Mouse (Mus musculus) small intestine, adult 2 months (tissue): Measurements from ENCODE around the gene Pdilt. TPM values are rescaled to one million over a fixed set of nuclear protein-coding genes. Genes with fewer than 3 reads are reported as not detected.

Source experiments
- H3K27ac ChIP-seq: fragments of 200-500 bp; 2 replicates; pipeline ENCODE4 v1.5.1; 2012; ENCODE audit warnings: low read depth, low read length, control low read depth, inconsistent platforms; ENCODE audit not compliant: insufficient read depth
- H3K27me3 ChIP-seq: fragments of 200-500 bp; 2 replicates; pipeline ENCODE4 v1.6.1; 2012; ENCODE audit warnings: mild to moderate bottlenecking, moderate library complexity, low read length, inconsistent platforms; ENCODE audit not compliant: control insufficient read depth, insufficient read depth
- H3K36me3 ChIP-seq: fragments of 200-500 bp; 2 replicates; pipeline ENCODE4 v1.6.1; 2012; ENCODE audit warnings: mild to moderate bottlenecking, low read length, control low read depth, inconsistent platforms; ENCODE audit not compliant: control insufficient read depth, insufficient read depth
- H3K4me1 ChIP-seq: fragments of 200-500 bp; 2 replicates; pipeline ENCODE4 v1.6.1; 2012; ENCODE audit warnings: low read length, inconsistent platforms, mixed read lengths; ENCODE audit not compliant: control insufficient read depth, insufficient read depth, insufficient read length
- H3K4me3 ChIP-seq: fragments of 200-500 bp; 2 replicates; pipeline ENCODE4 v1.5.1; 2012; ENCODE audit warnings: low read depth, mild to moderate bottlenecking, control low read depth, inconsistent platforms, low read length, moderate library complexity
- CTCF ChIP-seq: fragments of 200-500 bp; IDR thresholded peaks from 2 replicates; pipeline ENCODE4 v1.5.1; 2012; ENCODE audit warnings: low read depth, mild to moderate bottlenecking, control low read depth, inconsistent platforms, low read length, moderate library complexity, mixed read lengths; ENCODE audit not compliant: insufficient replicate concordance, insufficient read length; ENCODE audit errors: extremely low read depth
- POLR2A ChIP-seq: fragments of 200-500 bp; IDR thresholded peaks from 2 replicates; pipeline ENCODE4 v1.6.1; 2012; ENCODE audit warnings: low read depth, mild to moderate bottlenecking, control low read depth, inconsistent platforms, low read length, moderate library complexity
- WGBS: fragments of 180-500 bp; shearing (Covaris S2); methylation state at CpG from one replicate; pipeline ENCODE4 v1.1.7; 2018; 5-methylcytosine and 5-hydroxymethylcytosine counted together
- polyA plus RNA-seq: library from polyadenylated mRNA; depleted of rRNA; stranded (reverse); fragments of >200 nt; gene quantifications from 2 replicates; pipeline ENCODE4 v1.2.3, GENCODE M21; 2012

Gene Pdilt
- polyA plus RNA-seq, 1 experiment: not detected

GRCm38 (mm10) chr7:119515492-119516271, 7.6 kb downstream of the Pdilt start:
- TF ChIP-seq POLR2A (no peak), CTCF (peak; percentile 51; the same call in 1 of the 2 replicates)
- Histone ChIP-seq H3K4me3 (0 out of 2 replicates have a peak overlapping the region, but pooled peaks have one; percentile 1), H3K27ac (peak overlapping the region; percentile 26), H3K27me3 (no peaks in the 10 kb centered on the region), H3K36me3 (no peaks in the 10 kb centered on the region), H3K4me1 (peaks cover 7% of the 10 kb centered on the region; the same call in 1 of the 2 replicates)
- WGBS: 31% methylated on average over 10 of the region's 10 CpGs

DNA sequence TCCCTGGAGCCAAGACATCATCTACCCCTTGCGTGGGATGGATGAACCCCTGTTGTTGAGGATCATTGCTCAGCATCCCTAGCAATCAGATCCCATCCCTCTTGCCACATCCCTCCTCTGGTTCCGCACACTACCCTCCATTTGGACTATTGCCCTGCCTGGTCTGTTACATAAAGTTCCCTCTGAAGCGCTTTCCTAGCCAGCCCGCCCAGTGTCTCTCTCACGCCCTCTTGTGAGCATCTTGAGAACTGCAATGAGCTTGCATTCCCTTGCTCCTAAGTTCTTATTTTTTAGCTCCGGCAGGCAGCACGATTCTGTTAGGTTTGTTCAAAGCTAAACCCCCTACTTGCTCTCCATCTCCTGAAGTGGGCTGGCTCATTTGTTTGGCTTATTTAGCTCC, 10.2 kb downstream of the Pdilt start:
- WGBS: 28% methylated on average over 7 of the region's 7 CpGs
- Histone ChIP-seq H3K27me3 (no peaks in the 10 kb centered on the region), H3K4me1 (peaks cover 7% of the 10 kb centered on the region; the same call in 1 of the 2 replicates), H3K27ac (no peak overlapping the region), H3K4me3 (no peak overlapping the region), H3K36me3 (no peaks in the 10 kb centered on the region)
- TF ChIP-seq POLR2A: no peak
- TF ChIP-seq CTCF: peak; percentile 60; the same call in 1 of the 2 replicates

DNA sequence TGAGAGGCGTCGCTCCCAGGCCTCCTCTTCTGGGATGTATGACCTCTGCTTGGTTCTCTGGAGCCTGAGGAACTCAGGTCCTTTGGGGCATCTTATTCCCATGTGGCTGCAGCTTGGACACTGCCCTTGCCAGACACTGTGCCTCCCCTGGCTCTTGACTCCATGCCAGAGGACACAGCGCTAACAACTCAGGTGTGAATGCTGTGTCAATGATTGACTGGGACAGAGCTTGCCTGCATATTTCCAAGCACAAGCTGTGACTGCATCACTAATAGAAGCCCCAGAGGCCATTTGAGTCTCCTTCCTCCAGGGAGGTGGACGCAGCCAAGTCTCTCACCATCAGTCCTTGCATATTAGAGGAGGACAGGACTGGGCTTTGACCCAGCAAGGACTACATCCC, 12.1 kb downstream of the Pdilt start:
- no peaks in the 10 kb centered on the region for H3K27me3 ChIP-seq
- H3K4me3 ChIP-seq: no peak overlapping the region
- peaks cover 7% of the 10 kb centered on the region; the same call in 1 of the 2 replicates for H3K4me1 ChIP-seq
- H3K27ac ChIP-seq: no peak overlapping the region
- H3K36me3 ChIP-seq: no peaks in the 10 kb centered on the region
- 63% methylated on average over 4 of the region's 4 CpGs for WGBS
- no peak for TF ChIP-seq CTCF
- no peak for TF ChIP-seq POLR2A

DNA sequence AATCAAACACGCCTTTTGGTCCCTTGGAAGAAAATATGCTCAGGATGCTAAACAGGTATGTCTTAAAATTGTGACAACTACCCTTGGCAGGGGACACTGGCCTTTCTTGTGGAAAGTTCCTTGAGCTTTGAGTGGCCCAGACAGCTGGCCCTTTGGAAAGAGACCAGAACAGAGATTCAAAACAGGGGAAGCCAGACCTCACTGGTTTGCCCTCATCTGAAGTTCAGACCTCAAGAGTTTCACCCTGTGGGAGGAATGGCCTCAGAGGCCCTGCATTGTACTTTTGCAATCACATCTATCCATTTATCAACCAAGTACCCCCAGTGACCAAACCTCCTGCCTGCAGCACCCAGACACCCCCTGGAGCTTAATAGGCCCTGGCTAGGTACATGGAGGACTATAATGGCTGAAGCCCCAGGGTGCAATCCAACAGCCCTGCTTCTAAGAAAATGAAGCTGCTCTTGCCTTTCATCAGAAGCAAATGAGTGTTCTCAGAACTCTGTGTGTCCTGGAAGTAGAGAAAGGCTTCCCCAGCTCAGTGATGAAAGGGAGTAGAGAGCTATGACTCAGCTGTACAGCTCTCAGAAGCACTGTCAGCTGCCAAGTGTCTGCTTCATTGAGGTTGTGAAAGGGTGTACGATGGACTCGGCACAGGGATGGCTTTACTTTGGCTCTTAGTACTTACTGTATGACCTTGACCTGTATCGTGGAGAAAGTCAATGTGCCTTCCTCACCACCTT, 33.1 kb downstream of the Pdilt start:
- TF ChIP-seq CTCF (no peak), POLR2A (no peak)
- 76% methylated on average over 4 of the region's 4 CpGs for WGBS
- no peaks in the 10 kb centered on the region for H3K4me1 ChIP-seq
- H3K27ac ChIP-seq: no peak overlapping the region
- no peaks in the 10 kb centered on the region for H3K36me3 ChIP-seq
- H3K27me3 ChIP-seq: no peaks in the 10 kb centered on the region
- no peak overlapping the region for H3K4me3 ChIP-seq

GRCm38 (mm10) chr7:119486683-119487082, 36.6 kb downstream of the Pdilt start:
- Histone ChIP-seq H3K4me3 (no peak overlapping the region), H3K27ac (no peak overlapping the region), H3K36me3 (no peaks in the 10 kb centered on the region), H3K27me3 (no peaks in the 10 kb centered on the region), H3K4me1 (no peaks in the 10 kb centered on the region)
- 77% methylated on average over 5 of the region's 5 CpGs for WGBS
- TF ChIP-seq POLR2A (no peak), CTCF (no peak)

- Histone ChIP-seq H3K36me3 (no peaks in the 10 kb centered on the region), H3K27me3 (no peaks in the 10 kb centered on the region), H3K4me3 (no peak overlapping the region), H3K27ac (no peak overlapping the region), H3K4me1 (no peaks in the 10 kb centered on the region)
- 82% methylated on average over 4 of the region's 4 CpGs for WGBS
- TF ChIP-seq CTCF (no peak), POLR2A (no peak)
Measured at GRCm38 (mm10) chr7:119484154-119484553, 39.1 kb downstream of the Pdilt start.

- no peaks in the 10 kb centered on the region for H3K4me1 ChIP-seq
- H3K4me3 ChIP-seq: no peak within 1 kb of the TSS
- no peaks in the 10 kb centered on the region for H3K27me3 ChIP-seq
- H3K27ac ChIP-seq: no peak within 1 kb of the TSS
- H3K36me3 ChIP-seq: no peaks in the 10 kb centered on the region
- TF ChIP-seq CTCF: no peak
- TF ChIP-seq POLR2A: no peak
Measured at GRCm38 (mm10) chr7:119479256-119479655, 44.0 kb downstream of the Pdilt start, which contains the start of gene Umod. Umod (minus strand) TSS chr7:119479282.
